ENCODE assay signal across 12 mouse cellular contexts in genomic region chr5:148414233-148414632, GRCm38 (mm10).
"Had no signal": no experiment of that assay in that cellular context is flagged by ENCODE, and none has a peak within 500 bp of the region (broad histone marks: within the 10 kb centered on the region; RNA-seq: fewer than 3 reads in every experiment).

No protein-coding gene starts in this region.

- DNase-seq: lung, adult 18-20 months; lung, embryonic 14.5 days; lung, postnatal 10 days; lung, postnatal 4 days; midbrain, embryonic 14.5 days; retina, postnatal 1 day; right cerebral cortex, adult 18-20 months; right cerebral cortex, postnatal 25 days; right cerebral cortex, postnatal 4 days; spleen, adult 18-20 months; thymus, adult 2 months; thymus, postnatal 36 days had no signal
